Mouse (Mus musculus): ENCODE measurements around the gene Ppp2ca.
"Not testable (repeated sequence)": the region's sequence is repeated elsewhere in the genome, so short reads cannot be mapped to it uniquely, and the experiment has no call there.

The Ppp2ca gene

GRCm38 (mm10) chr11:52145428-52145827 lies 46.9 kb downstream of the Ppp2ca start, which contains the start of gene Olfr1373:
Gene Olfr1373 (minus strand): TSS chr11:52145528.
- DNase-seq, result not testable (repeated sequence)

DNA sequence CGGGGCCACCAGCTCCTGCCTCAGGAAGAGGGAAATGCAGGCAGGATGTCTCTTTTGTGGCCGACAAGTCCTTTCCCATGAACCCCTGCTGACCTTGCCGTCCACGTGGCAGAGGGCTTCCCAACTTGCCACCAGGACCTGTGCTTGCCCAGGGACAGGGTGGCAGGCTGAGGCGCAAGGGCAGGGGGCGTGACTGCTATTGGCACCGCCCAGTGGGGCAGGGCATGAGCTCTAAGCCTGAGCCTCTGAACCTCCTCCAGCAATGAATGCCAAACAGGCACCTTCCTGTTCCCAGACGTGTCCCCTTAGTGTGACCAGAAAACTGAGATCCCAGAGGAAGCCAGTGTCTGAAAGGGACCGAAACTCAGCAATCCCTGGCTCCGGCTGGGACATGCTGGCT lies 65.4 kb downstream of the Ppp2ca start:
- no peak for DNase-seq

DNA sequence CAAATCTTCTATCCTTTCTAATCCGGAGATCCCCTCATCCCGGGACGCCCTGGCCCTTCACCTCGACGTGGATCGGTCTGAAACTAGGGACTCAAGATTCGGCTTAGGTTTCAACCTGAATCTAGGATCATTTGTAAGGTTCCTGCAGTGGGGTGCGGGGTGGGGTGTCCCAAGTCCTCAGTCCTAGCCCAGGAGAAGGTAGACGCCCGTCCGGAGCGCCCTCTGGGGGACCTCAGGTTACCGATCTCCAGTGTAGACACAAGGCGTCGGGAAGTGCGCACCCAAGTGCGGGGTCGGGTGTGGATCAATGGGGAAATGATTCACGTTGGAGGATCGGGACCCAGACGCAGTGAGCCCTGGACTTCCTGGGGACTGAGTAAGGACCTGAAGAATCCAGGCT lies 68.6 kb downstream of the Ppp2ca start:
- peak; percentile 17 to 24 for DNase-seq

DNA sequence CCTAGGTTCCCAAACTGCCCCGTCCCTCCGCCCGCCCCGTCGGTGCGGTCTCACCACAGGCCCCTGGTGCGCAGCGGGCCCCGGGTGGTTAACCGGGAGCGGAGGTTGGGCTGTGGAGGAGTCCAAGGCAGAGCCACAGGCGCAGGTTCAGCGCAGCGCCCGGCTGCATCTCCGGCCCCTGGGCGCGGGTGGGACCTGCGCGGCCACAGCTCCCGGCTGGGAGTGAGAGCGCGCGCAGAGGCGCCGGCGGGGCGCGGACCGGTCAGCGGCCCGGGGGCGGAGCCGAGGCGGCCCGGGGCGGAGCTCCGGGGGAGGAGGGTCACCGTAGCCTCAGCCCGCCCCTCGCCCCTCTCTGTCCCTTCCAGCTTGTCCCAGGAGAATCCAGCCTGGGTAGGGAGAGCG lies 69.4 kb downstream of the Ppp2ca start:
- DNase-seq, result not testable (repeated sequence)

DNA sequence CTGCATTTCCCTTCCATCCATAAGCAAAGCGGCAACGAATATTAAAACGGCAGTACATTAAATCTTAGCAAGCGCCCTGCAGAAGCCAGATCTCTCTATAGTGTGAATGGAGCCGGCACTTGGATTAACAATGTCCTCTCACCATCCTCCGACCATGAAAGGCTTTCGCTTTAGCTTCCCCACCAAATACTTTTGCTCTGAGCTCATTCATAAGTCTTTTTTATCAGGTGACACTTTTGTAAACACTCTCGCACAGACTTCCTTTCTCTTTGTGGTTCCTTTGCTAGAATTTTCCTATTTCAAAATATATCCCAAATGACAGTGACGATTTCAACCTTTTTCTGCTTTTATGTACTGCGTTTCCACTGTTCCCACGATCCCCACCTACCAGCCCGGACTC lies 70.0 kb downstream of the Ppp2ca start:
- no peak for DNase-seq
